Mouse (Mus musculus) heart, postnatal 0 days (tissue): ENCODE measurements at regions not wholly inside any gene's neighbourhood (a gene's known extent, or its start where the extent isn't known, plus 50 kb on each side); places are given as distances from the start of the nearest gene placed in this dataset.

Experiments
- ATAC-seq: fragments of 200-750 bp; cut with Nextera tagmentation; 2 replicates; pipeline ENCODE4 v1.8.0; 2017; ENCODE audit warnings: low read depth, moderate number of reproducible peaks, moderate library complexity; ENCODE audit not compliant: insufficient read depth
- DNase-seq: peaks from one replicate; pipeline ENCODE4 v3.0.0-alpha.2; 2016; ENCODE audit warnings: low spot score
- H3K27ac ChIP-seq: fragments of 300-500 bp; sonication (generic); 2 replicates; pipeline ENCODE4 v1.5.1; 2014; ENCODE audit warnings: low read depth, mild to moderate bottlenecking
- H3K27me3 ChIP-seq: fragments of 300-500 bp; sonication (generic); 2 replicates; pipeline ENCODE4 v1.6.1; 2014; ENCODE audit warnings: low read length, mixed read lengths; ENCODE audit not compliant: control insufficient read depth, insufficient read depth
- H3K36me3 ChIP-seq: fragments of 300-500 bp; sonication (generic); replicated peaks from 2 replicates; pipeline ENCODE4 v1.6.1; 2014; ENCODE audit warnings: low read length, mixed read lengths; ENCODE audit not compliant: control insufficient read depth, insufficient read depth
- H3K4me1 ChIP-seq: fragments of 300-500 bp; sonication (generic); 2 replicates; pipeline ENCODE4 v1.6.1; 2014; ENCODE audit warnings: antibody characterized with exemption; ENCODE audit not compliant: control insufficient read depth, insufficient read depth
- H3K4me2 ChIP-seq: fragments of 300-500 bp; sonication (generic); 2 replicates; pipeline ENCODE4 v1.6.1; 2014; ENCODE audit warnings: low read depth, mild to moderate bottlenecking, low read length, moderate library complexity
- H3K4me3 ChIP-seq: fragments of 300-500 bp; sonication (generic); 2 replicates; pipeline ENCODE4 v1.5.1; 2014; ENCODE audit warnings: low read depth, low read length
- H3K9ac ChIP-seq: fragments of 300-500 bp; sonication (generic); replicated peaks from 2 replicates; pipeline ENCODE4 v1.6.1; 2014; ENCODE audit warnings: low read depth, low read length, mixed read lengths
- H3K9me3 ChIP-seq: fragments of 300-500 bp; sonication (generic); replicated peaks from 2 replicates; pipeline ENCODE4 v1.6.1; 2016; ENCODE audit warnings: low read length; ENCODE audit not compliant: control insufficient read depth
- CTCF ChIP-seq: IDR thresholded peaks from 2 replicates; pipeline ENCODE4 v1.5.1; 2016; ENCODE audit warnings: antibody characterized with exemption, control low read depth, low read depth
- EP300 ChIP-seq: IDR thresholded peaks from 2 replicates; pipeline ENCODE4 v1.6.1; 2016; ENCODE audit warnings: antibody characterized with exemption, low read depth
- WGBS: fragments of 180-500 bp; shearing (Covaris S2); extraction: QIAGEN DNeasy Blood & Tissue Kit; methylation state at CpG from one replicate; pipeline ENCODE4 v1.1.7; 2014; 5-methylcytosine and 5-hydroxymethylcytosine counted together

DNA sequence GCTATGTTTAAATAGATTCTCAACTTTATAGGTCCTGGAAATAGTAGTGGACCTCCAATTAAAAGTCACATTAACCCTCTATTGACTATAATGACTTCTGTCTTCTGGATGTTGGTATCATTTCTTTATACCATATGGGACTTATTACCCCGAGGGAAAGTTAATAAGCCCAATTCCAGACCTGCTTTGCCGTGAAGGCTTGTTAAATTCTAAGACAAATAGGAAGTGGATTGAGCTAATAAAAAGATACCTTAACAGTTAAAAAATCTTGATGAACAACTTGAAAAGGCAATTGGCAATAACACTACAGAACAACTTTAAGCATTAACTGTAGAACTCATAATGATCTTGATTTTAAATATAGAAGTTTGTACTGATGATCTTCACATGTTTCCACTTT is 309.0 kb downstream of the Hace1 start:
- TF ChIP-seq EP300 (no peak), CTCF (no peak)
- WGBS: 72% methylated on average over 2 of the region's 2 CpGs
- DNase-seq: no peak
- H3K4me1 ChIP-seq: peaks cover 5% of the 10 kb centered on the region; the same call in 1 of the 2 replicates
- ATAC-seq: no peak
- no peaks in the 10 kb centered on the region for H3K36me3 ChIP-seq
- no peaks in the 10 kb centered on the region for H3K27me3 ChIP-seq
- H3K27ac ChIP-seq: no peak overlapping the region
- no peak overlapping the region for H3K4me2 ChIP-seq
- H3K9me3 ChIP-seq: no peaks in the 10 kb centered on the region
- H3K4me3 ChIP-seq: no peak overlapping the region
- H3K9ac ChIP-seq: no peak overlapping the region

DNA sequence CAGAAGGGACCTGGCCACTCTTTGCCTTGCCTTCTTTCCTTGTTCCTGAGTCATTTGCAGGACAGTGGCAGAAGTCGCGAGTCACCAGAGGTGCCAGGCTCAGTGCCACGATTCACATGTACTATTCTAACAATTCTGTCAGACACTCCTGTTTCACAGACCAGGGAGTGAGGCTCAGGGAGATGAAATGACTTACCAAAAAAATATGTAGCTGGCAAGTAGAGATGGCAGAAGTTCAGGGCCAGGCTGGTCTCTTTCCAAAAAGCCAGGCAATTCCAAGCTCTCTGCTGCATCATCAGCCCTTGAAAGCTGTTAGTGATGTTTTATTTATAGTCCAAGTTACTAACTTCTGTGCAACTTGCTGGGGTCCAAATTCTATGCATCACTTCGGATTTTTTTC is 311.2 kb downstream of the Hace1 start:
- Histone ChIP-seq H3K9me3 (no peaks in the 10 kb centered on the region), H3K4me1 (peaks cover 5% of the 10 kb centered on the region; the same call in 1 of the 2 replicates), H3K4me2 (no peak overlapping the region), H3K27me3 (no peaks in the 10 kb centered on the region), H3K4me3 (no peak overlapping the region), H3K9ac (no peak overlapping the region), H3K36me3 (no peaks in the 10 kb centered on the region), H3K27ac (peak overlapping the region; percentile 57)
- ATAC-seq: peak; percentile 67
- DNase-seq: peak; percentile 64
- no peak for TF ChIP-seq EP300
- whole genome bisulfite sequencing: 39% methylated on average over 4 of the region's 4 CpGs

DNA sequence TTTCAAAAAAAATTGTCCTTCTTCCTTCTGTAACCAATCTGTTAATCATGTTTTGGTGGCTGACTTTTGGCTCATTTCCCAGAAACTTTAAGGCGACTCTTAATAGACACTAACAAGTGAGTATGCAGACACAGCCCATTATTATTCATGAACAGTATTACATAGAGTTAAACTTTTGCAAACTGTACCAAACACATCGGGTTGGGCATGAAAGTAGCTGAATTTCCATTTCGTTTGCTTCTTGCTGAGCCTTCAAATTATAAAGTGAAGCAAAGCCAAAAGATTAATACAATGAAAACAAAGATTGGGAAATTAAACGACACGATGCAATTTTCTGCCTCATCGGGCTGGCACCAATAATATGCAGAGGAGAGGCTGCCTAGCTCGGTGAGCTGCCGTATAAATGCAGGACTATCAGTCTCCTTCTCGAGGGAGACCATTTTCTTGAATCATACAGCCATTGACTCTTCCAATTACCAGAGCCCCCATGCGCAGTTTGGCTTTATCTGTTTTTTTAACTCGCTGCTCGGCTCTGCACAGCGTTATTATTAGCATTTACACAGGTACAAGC is 311.8 kb downstream of the Hace1 start:
- DNase-seq (no peak), ATAC-seq (no peak)
- TF ChIP-seq EP300: no peak
- TF ChIP-seq CTCF: no peak
- H3K4me3 ChIP-seq: no peak overlapping the region
- no peaks in the 10 kb centered on the region for H3K9me3 ChIP-seq
- H3K27ac ChIP-seq: no peak overlapping the region
- peak overlapping the region; percentile 12; the same call in 1 of the 2 replicates for H3K4me2 ChIP-seq
- WGBS: 60% methylated on average over 13 of the region's 13 CpGs
- H3K36me3 ChIP-seq: no peaks in the 10 kb centered on the region
- peaks cover 5% of the 10 kb centered on the region; the same call in 1 of the 2 replicates for H3K4me1 ChIP-seq
- no peaks in the 10 kb centered on the region for H3K27me3 ChIP-seq
- no peak overlapping the region for H3K9ac ChIP-seq

DNA sequence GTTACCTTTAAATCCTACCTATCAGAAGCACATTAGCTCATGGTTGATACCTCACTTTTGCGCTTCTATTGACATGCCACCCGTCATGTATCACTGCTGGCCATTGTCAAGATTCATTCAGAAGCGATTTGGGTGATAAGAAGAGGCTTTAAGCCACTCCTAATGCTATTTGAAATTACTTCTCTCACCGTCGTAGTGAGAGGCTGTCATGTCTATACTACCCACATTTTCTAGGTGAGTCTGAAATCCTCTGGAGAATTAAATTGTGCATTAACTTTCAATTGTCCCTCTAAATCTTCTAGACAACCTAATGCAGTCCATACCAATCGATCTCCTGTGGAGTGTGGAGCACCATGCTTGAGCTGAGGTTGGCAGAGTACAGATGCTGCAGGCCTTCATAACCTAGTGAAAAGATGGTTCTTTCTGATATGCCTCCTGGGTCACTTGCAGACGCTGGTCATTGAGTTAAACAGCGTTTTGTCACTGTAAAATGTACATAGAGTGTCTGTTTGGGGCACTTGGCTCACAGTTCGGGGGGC is 312.5 kb downstream of the Hace1 start:
- 86% methylated on average over 9 of the region's 9 CpGs for WGBS
- Histone ChIP-seq H3K27ac (no peak overlapping the region), H3K4me2 (no peak overlapping the region), H3K4me3 (no peak overlapping the region), H3K4me1 (peaks cover 5% of the 10 kb centered on the region; the same call in 1 of the 2 replicates), H3K9me3 (no peaks in the 10 kb centered on the region), H3K36me3 (no peaks in the 10 kb centered on the region), H3K9ac (no peak overlapping the region), H3K27me3 (no peaks in the 10 kb centered on the region)
- DNase-seq: no peak
- TF ChIP-seq EP300: no peak
- TF ChIP-seq CTCF: no peak
- no peak for ATAC-seq

DNA sequence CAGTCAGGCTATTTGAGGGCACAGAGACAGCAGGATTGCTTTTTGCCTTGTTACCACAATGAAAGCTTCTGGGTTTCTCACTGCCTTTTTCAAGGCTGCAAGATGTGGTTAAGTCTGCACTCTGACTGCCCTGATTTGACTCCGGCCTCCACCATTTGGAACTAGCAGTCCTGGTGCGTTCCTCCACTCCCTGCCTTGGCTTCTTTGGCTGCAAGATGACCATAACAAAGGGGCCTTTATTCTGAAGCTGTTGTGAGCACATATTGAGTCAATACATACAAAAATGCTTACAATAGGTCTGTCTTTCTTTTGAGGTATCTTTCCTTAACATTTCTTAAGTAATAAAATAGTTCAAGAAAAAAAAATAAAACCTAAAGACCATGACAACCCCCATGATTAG is 314.8 kb downstream of the Hace1 start:
- H3K4me3 ChIP-seq: no peak overlapping the region
- no peaks in the 10 kb centered on the region for H3K36me3 ChIP-seq
- H3K27ac ChIP-seq: no peak overlapping the region
- no peak for ATAC-seq
- H3K27me3 ChIP-seq: no peaks in the 10 kb centered on the region
- DNase-seq: no peak
- H3K4me2 ChIP-seq: no peak overlapping the region
- H3K9ac ChIP-seq: no peak overlapping the region
- H3K9me3 ChIP-seq: no peaks in the 10 kb centered on the region
- 88% methylated on average over 2 of the region's 2 CpGs for WGBS
- H3K4me1 ChIP-seq: peaks cover 5% of the 10 kb centered on the region; the same call in 1 of the 2 replicates
- no peak for TF ChIP-seq EP300
- TF ChIP-seq CTCF: no peak
